Mouse (Mus musculus): ENCODE data around the gene Zfp277. TPM values are rescaled to one million over a fixed set of nuclear protein-coding genes. Genes with fewer than 3 reads are reported as not detected.

Gene Zfp277
- polyA plus RNA-seq, 1 experiment from 2014 or later: 20.1 TPM

GRCm38 (mm10) chr12:40399386-40399785 lies 46.3 kb downstream of the Zfp277 start:
- CTCF ChIA-PET: no interaction called here
- H3K27me3 ChIP-seq: no peaks in the 10 kb centered on the region
- POLR2A ChIA-PET: no interaction called here
- no peak for TF ChIP-seq CTCF (IDR thresholded peaks at IDR 0.05)
- ATAC-seq: no peak
- DNase-seq (ENCODE audit: low read depth, low spot score): no peak
- in situ Hi-C loops (cut with MboI; ENCODE audit: low pct_unique_long_range_greater_than_20kb): no loop called here

GRCm38 (mm10) chr12:40398916-40399315 lies 46.8 kb downstream of the Zfp277 start:
- H3K27me3 ChIP-seq: no peaks in the 10 kb centered on the region
- no peak for TF ChIP-seq CTCF (IDR thresholded peaks at IDR 0.05)
- ATAC-seq (no peak), DNase-seq (ENCODE audit: low read depth, low spot score) (no peak)
- in situ Hi-C loops (cut with MboI; ENCODE audit: low pct_unique_long_range_greater_than_20kb): no loop called here
- POLR2A ChIA-PET: interaction anchor here (0.6 kb wide), 1 partner anchor 28 kb away, joined by 3 read pairs; no protein-coding TSS in a partner anchor
- CTCF ChIA-PET: no interaction called here

- ChIA-PET POLR2A (no interaction called here), CTCF (no interaction called here)
- ATAC-seq: no peak
- TF ChIP-seq CTCF (IDR thresholded peaks at IDR 0.05): no peak
- H3K27me3 ChIP-seq: no peaks in the 10 kb centered on the region
- in situ Hi-C loops (cut with MboI; ENCODE audit: low pct_unique_long_range_greater_than_20kb): no loop called here
- no peak for DNase-seq (ENCODE audit: low read depth, low spot score)
Measured at GRCm38 (mm10) chr12:40392869-40393268, 52.8 kb downstream of the Zfp277 start.

- TF ChIP-seq CTCF (IDR thresholded peaks at IDR 0.05): no peak
- H3K27me3 ChIP-seq: no peaks in the 10 kb centered on the region
- ATAC-seq: no peak
- DNase-seq (ENCODE audit: low read depth, low spot score): no peak
- in situ Hi-C loops (cut with MboI; ENCODE audit: low pct_unique_long_range_greater_than_20kb): no loop called here
- ChIA-PET CTCF (interaction anchor here (0.9 kb wide), 1 partner anchor 28 kb away, joined by 3 read pairs; no protein-coding TSS in a partner anchor), POLR2A (no interaction called here)
Measured at GRCm38 (mm10) chr12:40391262-40391661, 54.4 kb downstream of the Zfp277 start.

GRCm38 (mm10) chr12:40387786-40388185 lies 57.9 kb downstream of the Zfp277 start:
- ChIA-PET POLR2A (no interaction called here), CTCF (no interaction called here)
- no peak for DNase-seq (ENCODE audit: low read depth, low spot score)
- ATAC-seq: no peak
- in situ Hi-C loops (cut with MboI; ENCODE audit: low pct_unique_long_range_greater_than_20kb): no loop called here
- no peak for TF ChIP-seq CTCF (IDR thresholded peaks at IDR 0.05)
- no peaks in the 10 kb centered on the region for H3K27me3 ChIP-seq

GRCm38 (mm10) chr12:40385301-40385700 lies 60.4 kb downstream of the Zfp277 start:
- no peaks in the 10 kb centered on the region for H3K27me3 ChIP-seq
- ChIA-PET CTCF (interaction anchor here (1.0 kb wide), 1 partner anchor 16 kb away, joined by 3 read pairs; no protein-coding TSS in a partner anchor), POLR2A (no interaction called here)
- no peak for DNase-seq (ENCODE audit: low read depth, low spot score)
- in situ Hi-C loops (cut with MboI; ENCODE audit: low pct_unique_long_range_greater_than_20kb): no loop called here
- no peak for ATAC-seq
- TF ChIP-seq CTCF (IDR thresholded peaks at IDR 0.05): no peak

- H3K27me3 ChIP-seq: no peaks in the 10 kb centered on the region
- ChIA-PET POLR2A (no interaction called here), CTCF (interaction anchor here (1.0 kb wide), 1 partner anchor 14 kb away, joined by 4 read pairs; no protein-coding TSS in a partner anchor)
- in situ Hi-C loops (cut with MboI; ENCODE audit: low pct_unique_long_range_greater_than_20kb): no loop called here
- ATAC-seq: peak; percentile 54
- TF ChIP-seq CTCF (IDR thresholded peaks at IDR 0.05): no peak
- no peak for DNase-seq (ENCODE audit: low read depth, low spot score)
Measured at GRCm38 (mm10) chr12:40383718-40384117, 62.0 kb downstream of the Zfp277 start.

GRCm38 (mm10) chr12:40382539-40382938 lies 63.2 kb downstream of the Zfp277 start:
- in situ Hi-C loops (cut with MboI; ENCODE audit: low pct_unique_long_range_greater_than_20kb): no loop called here
- DNase-seq (ENCODE audit: low read depth, low spot score) (no peak), ATAC-seq (no peak)
- no peaks in the 10 kb centered on the region for H3K27me3 ChIP-seq
- ChIA-PET POLR2A (no interaction called here), CTCF (interaction anchor here (2.7 to 3.4 kb wide), 2 partner anchors 13 to 20 kb away, joined by 10 to 12 read pairs; no protein-coding TSS in a partner anchor)
- no peak for TF ChIP-seq CTCF (IDR thresholded peaks at IDR 0.05)

GRCm38 (mm10) chr12:40381824-40382223 lies 63.9 kb downstream of the Zfp277 start:
- in situ Hi-C loops (cut with MboI; ENCODE audit: low pct_unique_long_range_greater_than_20kb): no loop called here
- POLR2A ChIA-PET: interaction anchor here (0.7 kb wide), 1 partner anchor 166 kb away, joined by 3 read pairs; no protein-coding TSS in a partner anchor
- H3K27me3 ChIP-seq: no peaks in the 10 kb centered on the region
- DNase-seq (ENCODE audit: low read depth, low spot score): no peak
- TF ChIP-seq CTCF (IDR thresholded peaks at IDR 0.05): no peak
- CTCF ChIA-PET: interaction anchor here (2.7 to 3.4 kb wide), 2 partner anchors 12 to 20 kb away, joined by 10 to 12 read pairs; no protein-coding TSS in a partner anchor
- ATAC-seq: peak; percentile 71

GRCm38 (mm10) chr12:40381173-40381801 lies 64.4 kb downstream of the Zfp277 start:
- no peak for TF ChIP-seq CTCF (IDR thresholded peaks at IDR 0.05)
- in situ Hi-C loops (cut with MboI; ENCODE audit: low pct_unique_long_range_greater_than_20kb): no loop called here
- no peak for ATAC-seq
- ChIA-PET POLR2A (no interaction called here), CTCF (interaction anchor here (2.7 to 3.4 kb wide), 2 partner anchors 12 to 19 kb away, joined by 10 to 12 read pairs; no protein-coding TSS in a partner anchor)
- no peak for DNase-seq (ENCODE audit: low read depth, low spot score)
- H3K27me3 ChIP-seq: no peaks in the 10 kb centered on the region

GRCm38 (mm10) chr12:40379538-40379923 lies 66.2 kb downstream of the Zfp277 start:
- ATAC-seq: no peak
- ChIA-PET POLR2A (no interaction called here), CTCF (interaction anchor here (1.1 to 3.4 kb wide), 2 partner anchors 10 kb away, joined by 3 to 12 read pairs; no protein-coding TSS in a partner anchor)
- in situ Hi-C loops (cut with MboI; ENCODE audit: low pct_unique_long_range_greater_than_20kb): no loop called here
- DNase-seq (ENCODE audit: low read depth, low spot score): no peak
- TF ChIP-seq CTCF (IDR thresholded peaks at IDR 0.05): no peak
- H3K27me3 ChIP-seq: no peaks in the 10 kb centered on the region
